Mouse (Mus musculus): ENCODE results near the gene Wfdc16. TPM values are rescaled to one million over a fixed set of nuclear protein-coding genes. Genes with fewer than 3 reads are reported as not detected.
"Not testable (repeated sequence)": the region's sequence is repeated elsewhere in the genome, so short reads cannot be mapped to it uniquely, and the experiment has no call there.

Gene Wfdc16
- polyA plus RNA-seq, 1 experiment = 0.12 TPM

DNA sequence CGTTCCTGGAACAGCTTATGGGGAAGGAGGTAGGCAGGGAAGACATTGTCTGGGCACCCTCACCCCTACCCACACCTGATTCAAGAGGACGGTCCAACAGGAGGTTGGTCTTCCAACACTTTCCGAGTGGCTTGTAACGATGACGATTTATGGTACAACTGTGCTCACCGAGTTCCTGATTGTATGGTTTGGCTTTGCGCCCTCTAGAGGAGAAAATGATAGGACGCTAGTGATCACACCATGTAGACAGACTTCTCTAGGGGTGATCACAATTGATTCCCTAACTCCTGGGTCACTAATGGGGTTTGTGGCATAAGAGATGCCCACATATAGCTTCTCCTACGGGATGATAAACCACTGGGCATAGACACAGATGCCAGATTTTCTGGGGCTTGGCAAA is 3.3 kb downstream of the Wfdc16 start:
- no peaks in the 10 kb centered on the region for H3K27me3 ChIP-seq (ENCODE audit: control insufficient read depth, insufficient read depth, low read length)
- H3K36me3 ChIP-seq (ENCODE audit: control insufficient read depth, insufficient read depth, low read length) = no peaks in the 10 kb centered on the region
- H3K4me3 ChIP-seq (ENCODE audit: control insufficient read depth, low read depth, low read length) = peak overlapping the region; percentile 17; the same call in 1 of the 2 replicates
- 0 out of 2 replicates have a peak, but pooled peaks have one; percentile 8 for TF ChIP-seq CTCF (IDR thresholded peaks at IDR 0.05; ENCODE audit: control insufficient read depth, insufficient read depth, insufficient replicate concordance, low read depth, low read length)
- TF ChIP-seq POLR2A (IDR thresholded peaks at IDR 0.05; ENCODE audit: control insufficient read depth, low read depth, low read length) = no peak
- no peaks in the 10 kb centered on the region; the same call in 1 of the 2 replicates for H3K4me1 ChIP-seq (ENCODE audit: control insufficient read depth, insufficient read depth, low read length)
- H3K27ac ChIP-seq (ENCODE audit: control insufficient read depth, insufficient read depth, low read depth, low read length) = no peak overlapping the region

DNA sequence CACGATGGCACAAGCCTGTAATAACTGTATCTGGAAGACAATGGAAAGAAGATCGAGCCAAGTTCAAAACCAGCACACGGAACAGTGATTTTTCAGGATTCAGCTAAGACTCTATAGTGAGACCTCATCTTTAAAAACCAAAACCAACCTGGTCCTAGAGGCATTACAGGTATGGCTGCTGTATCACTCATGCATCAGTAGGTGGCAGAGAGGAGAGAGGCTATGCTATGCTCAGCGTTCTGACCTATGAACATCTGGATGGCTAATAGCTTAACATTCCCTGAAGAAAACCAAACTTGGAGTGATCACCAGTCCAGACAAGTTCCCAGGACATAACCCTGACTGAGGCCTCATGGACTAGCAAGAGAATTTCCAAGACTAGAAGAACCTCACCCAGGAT is 16.8 kb downstream of the Wfdc16 start:
- Histone ChIP-seq H3K4me3 (ENCODE audit: control insufficient read depth, low read depth, low read length) (no peak overlapping the region), H3K27ac (ENCODE audit: control insufficient read depth, insufficient read depth, low read depth, low read length) (no peak overlapping the region), H3K36me3 (ENCODE audit: control insufficient read depth, insufficient read depth, low read length) (no peaks in the 10 kb centered on the region), H3K4me1 (ENCODE audit: control insufficient read depth, insufficient read depth, low read length) (no peaks in the 10 kb centered on the region), H3K27me3 (ENCODE audit: control insufficient read depth, insufficient read depth, low read length) (no peaks in the 10 kb centered on the region)
- no peak for TF ChIP-seq POLR2A (IDR thresholded peaks at IDR 0.05; ENCODE audit: control insufficient read depth, low read depth, low read length)
- TF ChIP-seq CTCF (IDR thresholded peaks at IDR 0.05; ENCODE audit: control insufficient read depth, insufficient read depth, insufficient replicate concordance, low read depth, low read length) = no peak

DNA sequence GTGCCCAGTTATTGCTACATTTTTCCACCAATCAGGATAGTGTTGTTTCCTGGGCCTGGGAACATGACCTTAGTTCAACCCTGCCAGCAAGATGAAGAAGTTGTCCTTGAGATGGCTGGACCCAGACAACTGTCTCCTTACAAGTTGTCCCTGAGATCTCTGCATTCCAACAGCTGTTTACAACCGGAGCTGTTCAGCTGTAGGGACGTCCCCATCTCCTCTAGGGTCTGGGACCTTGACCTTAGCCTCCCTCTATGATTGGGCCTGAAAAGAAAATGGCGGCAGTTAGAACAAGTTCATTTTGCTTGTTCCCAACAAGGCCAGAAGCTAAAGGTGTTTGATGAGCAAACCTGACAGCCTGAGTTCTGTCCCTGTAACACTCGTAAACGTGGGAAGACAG is 19.5 kb downstream of the Wfdc16 start:
- no peaks in the 10 kb centered on the region for H3K4me1 ChIP-seq (ENCODE audit: control insufficient read depth, insufficient read depth, low read length)

DNA sequence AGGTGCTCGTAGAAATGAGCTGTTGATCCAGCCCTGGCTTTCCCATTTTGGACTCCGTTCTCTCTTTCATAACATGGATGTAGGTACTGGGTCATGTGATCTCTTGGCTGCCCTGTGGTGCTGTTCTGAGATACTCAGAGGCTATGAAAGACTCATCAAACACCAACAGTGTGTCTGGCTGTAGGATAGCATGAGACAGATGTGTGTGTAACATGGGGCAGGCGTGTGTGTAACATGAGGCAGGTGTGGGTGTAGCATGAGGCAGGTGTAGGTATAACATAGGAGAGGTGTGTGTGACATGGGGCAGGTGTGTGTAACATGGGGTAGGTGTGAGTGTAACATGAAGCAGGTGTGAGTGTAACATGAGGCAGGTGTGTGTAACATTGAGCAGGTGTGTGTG is 23.2 kb downstream of the Wfdc16 start:
- Histone ChIP-seq H3K27ac (ENCODE audit: control insufficient read depth, insufficient read depth, low read depth, low read length) (no peak overlapping the region), H3K4me1 (ENCODE audit: control insufficient read depth, insufficient read depth, low read length) (no peaks in the 10 kb centered on the region), H3K27me3 (ENCODE audit: control insufficient read depth, insufficient read depth, low read length) (no peaks in the 10 kb centered on the region), H3K36me3 (ENCODE audit: control insufficient read depth, insufficient read depth, low read length) (no peaks in the 10 kb centered on the region), H3K4me3 (ENCODE audit: control insufficient read depth, low read depth, low read length) (no peak overlapping the region)
- TF ChIP-seq CTCF (IDR thresholded peaks at IDR 0.05; ENCODE audit: control insufficient read depth, insufficient read depth, insufficient replicate concordance, low read depth, low read length) (no peak), POLR2A (IDR thresholded peaks at IDR 0.05; ENCODE audit: control insufficient read depth, low read depth, low read length) (no peak)

More for the DNA sequence above, 19.5 kb downstream of the Wfdc16 start:
- TF ChIP-seq CTCF (IDR thresholded peaks at IDR 0.05; ENCODE audit: control insufficient read depth, insufficient read depth, insufficient replicate concordance, low read depth, low read length) (no peak), POLR2A (IDR thresholded peaks at IDR 0.05; ENCODE audit: control insufficient read depth, low read depth, low read length) (no peak)
- H3K27ac ChIP-seq (ENCODE audit: control insufficient read depth, insufficient read depth, low read depth, low read length) = no peak overlapping the region
- H3K36me3 ChIP-seq (ENCODE audit: control insufficient read depth, insufficient read depth, low read length) = no peaks in the 10 kb centered on the region
- H3K27me3 ChIP-seq (ENCODE audit: control insufficient read depth, insufficient read depth, low read length) = no peaks in the 10 kb centered on the region
- no peak overlapping the region for H3K4me3 ChIP-seq (ENCODE audit: control insufficient read depth, low read depth, low read length)

DNA sequence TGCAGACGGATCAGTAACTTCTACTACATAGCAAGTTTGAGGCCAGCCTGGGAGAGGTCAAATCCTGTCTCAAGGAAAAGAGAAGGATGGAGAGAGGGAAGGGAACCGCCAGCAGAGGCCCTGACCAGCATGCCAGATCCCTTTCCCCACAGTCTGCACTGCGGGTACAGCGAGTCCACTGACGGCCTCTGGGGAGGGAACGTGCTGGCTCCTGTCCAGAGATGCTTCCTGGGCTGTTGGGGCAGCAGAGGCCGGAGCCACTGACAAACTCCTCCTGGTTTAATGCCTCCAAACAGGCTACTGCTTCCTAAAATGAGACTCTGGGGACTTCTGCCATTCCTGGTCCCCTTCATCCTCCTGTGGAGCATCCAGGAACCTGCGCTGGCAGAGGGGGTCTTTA is 25.1 kb downstream of the Wfdc16 start, which contains the start of the genes Wfdc6b and Wfdc8:
TSS of gene Wfdc6b (plus strand) at position 52 of the 400 bp plus-strand sequence.
TSS of gene Wfdc8 (minus strand) at position 156 of the 400 bp plus-strand sequence.
- not testable (repeated sequence) for H3K36me3 ChIP-seq (ENCODE audit: control insufficient read depth, insufficient read depth, low read length); H3K27me3 ChIP-seq (ENCODE audit: control insufficient read depth, insufficient read depth, low read length); H3K4me3 ChIP-seq (ENCODE audit: control insufficient read depth, low read depth, low read length); H3K27ac ChIP-seq (ENCODE audit: control insufficient read depth, insufficient read depth, low read depth, low read length); H3K4me1 ChIP-seq (ENCODE audit: control insufficient read depth, insufficient read depth, low read length)

DNA sequence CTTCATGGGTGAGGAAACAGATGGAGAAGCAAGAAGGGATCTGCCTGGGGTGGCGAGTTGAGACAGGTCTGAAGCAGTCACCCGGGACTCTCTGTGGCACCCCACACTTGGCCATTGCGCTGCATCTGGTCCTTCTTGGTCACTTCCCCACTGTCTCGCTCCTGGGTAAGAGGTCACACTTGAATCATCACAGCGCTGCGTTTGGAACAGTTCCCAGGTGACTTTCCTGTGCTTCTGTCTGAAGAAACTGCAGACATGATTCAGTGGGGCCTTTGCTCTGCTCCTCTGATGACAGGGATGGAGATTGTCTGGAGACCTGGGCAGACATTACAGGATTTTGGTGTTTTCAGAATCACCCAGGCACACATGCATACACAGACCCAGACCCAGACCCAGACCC is 29.8 kb downstream of the Wfdc16 start:
- H3K4me3 ChIP-seq (ENCODE audit: control insufficient read depth, low read depth, low read length) = no peak overlapping the region
- H3K27me3 ChIP-seq (ENCODE audit: control insufficient read depth, insufficient read depth, low read length) = no peaks in the 10 kb centered on the region
- H3K4me1 ChIP-seq (ENCODE audit: control insufficient read depth, insufficient read depth, low read length) = no peaks in the 10 kb centered on the region
- TF ChIP-seq POLR2A (IDR thresholded peaks at IDR 0.05; ENCODE audit: control insufficient read depth, low read depth, low read length) (no peak), CTCF (IDR thresholded peaks at IDR 0.05; ENCODE audit: control insufficient read depth, insufficient read depth, insufficient replicate concordance, low read depth, low read length) (no peak)
- no peak overlapping the region for H3K27ac ChIP-seq (ENCODE audit: control insufficient read depth, insufficient read depth, low read depth, low read length)
- H3K36me3 ChIP-seq (ENCODE audit: control insufficient read depth, insufficient read depth, low read length) = no peaks in the 10 kb centered on the region

DNA sequence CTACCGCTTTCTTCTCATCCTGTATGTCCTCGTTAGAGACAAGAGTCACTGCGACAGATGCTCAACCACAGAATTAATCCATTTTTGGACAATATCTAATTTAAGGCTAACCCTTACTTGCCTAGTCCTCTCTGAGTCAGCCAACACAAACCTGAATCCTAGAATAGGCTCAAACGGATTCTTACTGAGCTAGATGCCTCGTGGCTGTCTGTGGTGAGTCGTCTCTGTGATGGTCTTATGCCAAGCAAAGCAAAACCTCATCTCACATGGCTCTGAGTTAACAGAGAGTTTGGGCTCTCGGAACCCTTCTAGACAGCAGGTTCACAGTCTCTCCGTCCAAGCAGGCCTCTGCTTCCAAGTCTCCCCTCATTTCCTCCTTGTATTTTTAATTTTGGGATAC is 34.2 kb downstream of the Wfdc16 start:
- TF ChIP-seq CTCF (IDR thresholded peaks at IDR 0.05; ENCODE audit: control insufficient read depth, insufficient read depth, insufficient replicate concordance, low read depth, low read length) (no peak), POLR2A (IDR thresholded peaks at IDR 0.05; ENCODE audit: control insufficient read depth, low read depth, low read length) (no peak)
- H3K4me3 ChIP-seq (ENCODE audit: control insufficient read depth, low read depth, low read length) = no peak overlapping the region
- H3K4me1 ChIP-seq (ENCODE audit: control insufficient read depth, insufficient read depth, low read length) = no peaks in the 10 kb centered on the region
- H3K36me3 ChIP-seq (ENCODE audit: control insufficient read depth, insufficient read depth, low read length) = no peaks in the 10 kb centered on the region
- no peaks in the 10 kb centered on the region for H3K27me3 ChIP-seq (ENCODE audit: control insufficient read depth, insufficient read depth, low read length)
- H3K27ac ChIP-seq (ENCODE audit: control insufficient read depth, insufficient read depth, low read depth, low read length) = no peak overlapping the region

DNA sequence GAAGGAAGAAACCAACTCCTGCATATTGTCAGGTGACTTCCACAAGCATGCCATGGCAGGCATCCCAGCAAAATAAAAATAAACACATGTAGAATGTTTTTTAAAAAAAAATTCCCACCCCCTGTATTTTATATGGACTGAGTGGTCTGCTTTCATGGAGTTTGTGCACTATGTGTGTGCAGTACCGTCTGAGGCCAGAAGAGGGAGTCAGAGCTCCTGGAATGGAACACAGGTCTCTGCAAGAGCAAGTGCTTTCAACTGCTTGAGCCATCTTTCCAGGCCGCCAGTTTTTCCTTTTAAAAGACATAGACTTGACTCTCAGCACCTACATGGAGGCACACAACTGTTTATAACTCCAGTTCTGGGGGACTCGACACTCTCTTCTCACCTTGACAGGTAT is 35.1 kb downstream of the Wfdc16 start:
- no peaks in the 10 kb centered on the region for H3K4me1 ChIP-seq (ENCODE audit: control insufficient read depth, insufficient read depth, low read length)
- H3K36me3 ChIP-seq (ENCODE audit: control insufficient read depth, insufficient read depth, low read length) = no peaks in the 10 kb centered on the region
- no peaks in the 10 kb centered on the region for H3K27me3 ChIP-seq (ENCODE audit: control insufficient read depth, insufficient read depth, low read length)
- TF ChIP-seq POLR2A (IDR thresholded peaks at IDR 0.05; ENCODE audit: control insufficient read depth, low read depth, low read length) = no peak
- peak; percentile 69; the same call in 1 of the 2 replicates for TF ChIP-seq CTCF (IDR thresholded peaks at IDR 0.05; ENCODE audit: control insufficient read depth, insufficient read depth, insufficient replicate concordance, low read depth, low read length)
- H3K4me3 ChIP-seq (ENCODE audit: control insufficient read depth, low read depth, low read length) = no peak overlapping the region
- no peak overlapping the region for H3K27ac ChIP-seq (ENCODE audit: control insufficient read depth, insufficient read depth, low read depth, low read length)

Data from testis, adult 2 months (tissue).